Mouse (Mus musculus) forebrain, embryonic 10.5 days (tissue): Measurements from ENCODE around the gene Rreb1. TPM values are rescaled to one million over a fixed set of nuclear protein-coding genes. Genes with fewer than 3 reads are reported as not detected.
A peak's percentile ranks its signal among the peaks of the same experiment; 100 is the strongest.

ENCODE experiments used
- DNase-seq: peaks from one replicate; pipeline ENCODE4 v3.0.0-alpha.2; 2017; ENCODE audit warnings: low spot score; ENCODE audit errors: extremely low spot score
- H3K27ac ChIP-seq: fragments of 300-500 bp; sonication (generic); 2 replicates; pipeline ENCODE4 v1.5.1; 2016; ENCODE audit warnings: mild to moderate bottlenecking
- H3K27me3 ChIP-seq: fragments of 300-500 bp; sonication (generic); 2 replicates; pipeline ENCODE4 v1.6.1; 2016; ENCODE audit warnings: mild to moderate bottlenecking; ENCODE audit not compliant: poor library complexity, severe bottlenecking
- H3K36me3 ChIP-seq: fragments of 300-500 bp; sonication (generic); replicated peaks from 2 replicates; pipeline ENCODE4 v1.6.1; 2016; ENCODE audit warnings: mild to moderate bottlenecking, moderate library complexity
- H3K4me1 ChIP-seq: fragments of 300-500 bp; sonication (generic); 2 replicates; pipeline ENCODE4 v1.6.1; 2016
- H3K4me3 ChIP-seq: fragments of 300-500 bp; sonication (generic); 2 replicates; pipeline ENCODE4 v1.5.1; 2016; ENCODE audit warnings: mild to moderate bottlenecking, moderate library complexity
- H3K9me3 ChIP-seq: fragments of 300-500 bp; sonication (generic); 2 replicates; pipeline ENCODE4 v1.6.1; 2016; ENCODE audit warnings: mild to moderate bottlenecking, moderate library complexity
- WGBS: fragments of 180-500 bp; shearing (Covaris S2); methylation state at CpG from one replicate; pipeline ENCODE4 v1.1.7; 2016; 5-methylcytosine and 5-hydroxymethylcytosine counted together
- polyA plus RNA-seq: library from polyadenylated mRNA; unstranded; fragments of >200 nt; fragmentation: Nextera tagmentation; extraction: Ambion mirVana; gene quantifications from 2 replicates; pipeline ENCODE4 v1.2.1, GENCODE M21; 2016

The Rreb1 gene
- polyA plus RNA-seq, 1 experiment from 2014 or later, result 6.6 TPM

- Histone ChIP-seq H3K27ac (peak overlapping the region; percentile 81), H3K9me3 (no peaks in the 10 kb centered on the region; the same call in 1 of the 2 replicates), H3K4me3 (peak overlapping the region; percentile 52), H3K4me1 (peaks cover 49% of the 10 kb centered on the region), H3K36me3 (no peaks in the 10 kb centered on the region), H3K27me3 (peaks cover 17% of the 10 kb centered on the region)
- 1% methylated on average over 12 of the region's 12 CpGs for WGBS
- DNase-seq, result peak; percentile 81
These were observed 185.3 kb downstream of the Rreb1 start for GRCm38 (mm10) chr13:37963354-37964007.

- 36% methylated on average over 20 of the region's 20 CpGs for WGBS
- Histone ChIP-seq H3K36me3 (no peaks in the 10 kb centered on the region), H3K4me3 (peak overlapping the region; percentile 52), H3K4me1 (peaks cover 49% of the 10 kb centered on the region), H3K27ac (peak overlapping the region; percentile 81), H3K27me3 (peaks cover 17% of the 10 kb centered on the region), H3K9me3 (no peaks in the 10 kb centered on the region)
- no peak for DNase-seq
These were observed 186.2 kb downstream of the Rreb1 start for GRCm38 (mm10) chr13:37964128-37965087.

- Histone ChIP-seq H3K36me3 (no peaks in the 10 kb centered on the region), H3K4me3 (peak overlapping the region; percentile 3; the same call in 1 of the 2 replicates), H3K27ac (0 out of 2 replicates have a peak overlapping the region, but pooled peaks have one; percentile 15), H3K9me3 (no peaks in the 10 kb centered on the region), H3K4me1 (peaks cover 49% of the 10 kb centered on the region), H3K27me3 (peaks cover 17% of the 10 kb centered on the region)
- peak; percentile 31 for DNase-seq
- WGBS, result 24% methylated on average over 17 of the region's 17 CpGs
These were observed 187.1 kb downstream of the Rreb1 start for GRCm38 (mm10) chr13:37965126-37965914.

GRCm38 (mm10) chr13:37966256-37967051, 188.3 kb downstream of the Rreb1 start:
- Histone ChIP-seq H3K27ac (no peak overlapping the region), H3K36me3 (no peaks in the 10 kb centered on the region), H3K4me3 (no peak overlapping the region), H3K4me1 (peaks cover 49% of the 10 kb centered on the region), H3K27me3 (peaks cover 17% of the 10 kb centered on the region), H3K9me3 (no peaks in the 10 kb centered on the region)
- no peak for DNase-seq
- WGBS, result 88% methylated on average over 15 of the region's 15 CpGs

GRCm38 (mm10) chr13:37967052-37967437, 188.8 kb downstream of the Rreb1 start:
- Histone ChIP-seq H3K4me1 (peaks cover 49% of the 10 kb centered on the region), H3K27me3 (peaks cover 17% of the 10 kb centered on the region), H3K9me3 (no peaks in the 10 kb centered on the region), H3K27ac (peak overlapping the region; percentile 72), H3K36me3 (no peaks in the 10 kb centered on the region), H3K4me3 (no peak overlapping the region)
- no peak for DNase-seq
- 56% methylated on average over 12 of the region's 12 CpGs for WGBS

- Histone ChIP-seq H3K4me3 (no peak overlapping the region), H3K27me3 (peaks cover 17% of the 10 kb centered on the region), H3K27ac (peak overlapping the region; percentile 72), H3K9me3 (no peaks in the 10 kb centered on the region), H3K36me3 (no peaks in the 10 kb centered on the region), H3K4me1 (peaks cover 49% of the 10 kb centered on the region)
- no peak for DNase-seq
- WGBS, result 56% methylated on average over 10 of the region's 10 CpGs
These were observed 189.4 kb downstream of the Rreb1 start for GRCm38 (mm10) chr13:37967565-37967964.

GRCm38 (mm10) chr13:37969337-37969736, 191.1 kb downstream of the Rreb1 start:
- no peak overlapping the region for H3K27ac ChIP-seq
- 13% methylated on average over 14 of the region's 14 CpGs for WGBS
- DNase-seq, result peak; percentile 81
- no peak overlapping the region for H3K4me3 ChIP-seq
- H3K4me1 ChIP-seq, result peaks cover 37% of the 10 kb centered on the region
- peaks cover 11% of the 10 kb centered on the region for H3K27me3 ChIP-seq
- H3K36me3 ChIP-seq, result no peaks in the 10 kb centered on the region
- no peaks in the 10 kb centered on the region for H3K9me3 ChIP-seq

GRCm38 (mm10) chr13:37969988-37970387, 191.8 kb downstream of the Rreb1 start:
- no peak for DNase-seq
- WGBS, result 86% methylated on average over 8 of the region's 8 CpGs
- H3K36me3 ChIP-seq, result peaks cover 2% of the 10 kb centered on the region
- no peak overlapping the region for H3K4me3 ChIP-seq
- no peaks in the 10 kb centered on the region for H3K9me3 ChIP-seq
- H3K27me3 ChIP-seq, result peaks cover 4% of the 10 kb centered on the region
- peaks cover 31% of the 10 kb centered on the region for H3K4me1 ChIP-seq
- no peak overlapping the region for H3K27ac ChIP-seq

GRCm38 (mm10) chr13:37970887-37971530, 192.8 kb downstream of the Rreb1 start:
- Histone ChIP-seq H3K27me3 (no peaks in the 10 kb centered on the region), H3K36me3 (peaks cover 13% of the 10 kb centered on the region), H3K4me1 (peaks cover 21% of the 10 kb centered on the region), H3K9me3 (no peaks in the 10 kb centered on the region), H3K4me3 (no peak overlapping the region), H3K27ac (no peak overlapping the region)
- WGBS, result 91% methylated on average over 11 of the region's 11 CpGs
- no peak for DNase-seq

GRCm38 (mm10) chr13:37974036-37974435, 195.8 kb downstream of the Rreb1 start:
- Histone ChIP-seq H3K27me3 (no peaks in the 10 kb centered on the region), H3K36me3 (peaks cover 43% of the 10 kb centered on the region)

GRCm38 (mm10) chr13:37974731-37975130, 196.5 kb downstream of the Rreb1 start:
- H3K4me1 ChIP-seq, result no peaks in the 10 kb centered on the region
- H3K4me3 ChIP-seq, result no peak overlapping the region
- no peak overlapping the region for H3K27ac ChIP-seq
- H3K36me3 ChIP-seq, result peaks cover 50% of the 10 kb centered on the region
- H3K9me3 ChIP-seq, result no peaks in the 10 kb centered on the region
- DNase-seq, result no peak
- 93% methylated on average over 5 of the region's 5 CpGs for WGBS
- H3K27me3 ChIP-seq, result no peaks in the 10 kb centered on the region

More at GRCm38 (mm10) chr13:37974036-37974435, 195.8 kb downstream of the Rreb1 start:
- no peak overlapping the region for H3K4me3 ChIP-seq
- no peaks in the 10 kb centered on the region for H3K9me3 ChIP-seq
- no peak overlapping the region for H3K27ac ChIP-seq
- H3K4me1 ChIP-seq, result no peaks in the 10 kb centered on the region
- 86% methylated on average over 6 of the region's 6 CpGs for WGBS
- no peak for DNase-seq
